Mouse (Mus musculus) MEL (cell line): ENCODE measurements around the gene Ripor2.

Experiments
- CTCF ChIP-seq, 3 experiments: IDR thresholded peaks in 2 of 3; conservative IDR thresholded peaks in 1 of 3; 2 replicates each; pipeline ENCODE4 v1.5.1; 2011 to 2012; ENCODE audit warnings: low read length in 3 of 3, low read depth in 2 of 3, mild to moderate bottlenecking in 2 of 3, improper control_type of control experiment in 1 of 3, inconsistent platforms in 1 of 3, mixed read lengths in 1 of 3, moderate library complexity in 1 of 3; ENCODE audit not compliant: control insufficient read depth in 1 of 3, insufficient read depth in 1 of 3, poor library complexity in 1 of 3, severe bottlenecking in 1 of 3
- ELF1 ChIP-seq: IDR thresholded peaks from 2 replicates; pipeline ENCODE4 v1.6.1; 2014; ENCODE audit warnings: low read depth, mild to moderate bottlenecking, inconsistent platforms, low read length, improper control_type of control experiment, moderate library complexity
- USF1 ChIP-seq: IDR thresholded peaks from 2 replicates; pipeline ENCODE4 v1.6.1; 2014; ENCODE audit warnings: low read depth, mild to moderate bottlenecking, inconsistent platforms, low read length, improper control_type of control experiment, moderate library complexity

DNA sequence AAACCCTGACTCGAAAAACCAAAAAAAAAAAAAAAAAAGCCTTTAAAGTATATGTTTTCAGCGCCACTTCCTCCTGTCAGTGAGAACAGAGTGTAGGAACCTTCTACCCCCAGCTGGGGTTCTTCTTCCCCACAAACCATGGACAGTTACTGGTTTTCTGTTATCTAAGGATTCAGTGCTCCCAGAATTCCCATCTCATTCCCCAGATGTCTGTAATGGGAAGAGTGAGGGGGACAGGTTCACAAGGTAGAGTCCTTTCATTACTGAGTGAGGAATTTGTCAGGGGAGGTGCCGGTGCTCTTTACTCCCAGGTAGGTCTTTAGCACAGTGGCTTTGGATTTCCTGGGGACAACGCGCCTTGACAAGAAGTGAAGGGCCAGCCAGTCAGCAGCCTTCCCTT is 20.6 kb upstream of the Ripor2 start:
- TF ChIP-seq ELF1 (no peak), CTCF (IDR thresholded peaks at IDR 0.05 in 2 of 3, conservative IDR thresholded peaks at IDR 0.05 in 1 of 3; ENCODE audit: control insufficient read depth in 1 of 3, insufficient read depth in 1 of 3, low read depth in 2 of 3, low read length in 3 of 3, poor library complexity in 1 of 3, severe bottlenecking in 1 of 3) (no peak), USF1 (no peak)
